Mouse (Mus musculus): ENCODE measurements around the gene Gm973.

DNA sequence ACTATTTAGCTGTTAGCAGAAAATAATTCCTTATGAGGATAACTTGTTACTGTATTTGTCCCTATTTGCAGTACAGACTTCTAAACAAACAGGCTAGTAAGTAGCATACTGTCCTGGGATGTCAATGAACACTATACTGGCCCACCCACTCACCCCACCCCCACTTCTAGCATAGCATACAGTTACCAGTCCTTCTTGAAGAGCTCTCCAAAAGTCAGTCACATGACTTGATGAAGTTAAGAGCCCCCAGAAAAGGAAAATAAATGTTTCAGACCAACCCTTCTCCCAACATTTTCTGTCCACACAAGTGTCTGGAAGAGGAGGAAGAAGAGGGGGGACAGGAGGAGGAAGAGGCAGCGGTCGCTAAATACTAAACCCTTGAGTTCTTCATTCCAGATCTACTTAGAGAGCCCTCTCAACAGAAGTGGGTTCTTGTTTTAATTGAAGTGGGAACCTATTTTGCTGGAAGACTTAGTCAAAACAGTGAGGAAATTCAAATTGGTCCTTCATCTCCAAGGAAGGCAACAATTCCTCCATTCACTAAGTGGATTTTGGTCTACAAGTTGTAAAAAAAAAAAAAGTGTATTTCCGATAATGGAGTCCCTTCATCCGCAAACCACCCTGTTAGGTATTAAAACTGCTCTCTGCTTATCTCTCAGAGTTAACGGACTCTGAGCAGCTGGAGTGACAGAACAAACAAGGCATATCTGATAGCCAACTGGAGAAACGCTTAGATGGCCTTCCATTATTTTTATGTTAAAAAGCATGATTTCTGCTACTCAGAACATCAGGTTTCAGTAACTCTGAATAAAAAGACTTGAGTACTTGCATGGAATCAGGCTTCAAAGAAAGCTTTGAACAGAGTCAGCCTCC lies 18.1 kb upstream of the Gm973 start:
- TF ChIP-seq CTCF (IDR thresholded peaks at IDR 0.05; ENCODE audit: extremely low read depth, insufficient read depth, low read length) (no peak), POLR2A (IDR thresholded peaks at IDR 0.05; ENCODE audit: extremely low read depth, insufficient read depth, low read length) (no peak)
